Comparison of ENCODE assay signal across 22 mouse cellular contexts in genomic region chr5:120456841-120457554, GRCm38 (mm10). TPM values are rescaled to one million over a fixed set of nuclear protein-coding genes. Genes with fewer than 3 reads are reported as not detected.
A peak's percentile ranks its signal among the peaks of the same experiment; 100 is the strongest.
DNase-seq lines count a peak whose midpoint lies in the region; ATAC-seq and TF ChIP-seq lines count a peak whose summit lies in the region.
"Had no signal": no experiment of that assay in that cellular context is flagged by ENCODE, and none has a peak within 500 bp of the region (broad histone marks: within the 10 kb centered on the region; RNA-seq: fewer than 3 reads in every experiment).

No protein-coding gene starts in this region.

- no peak overlapping the region for H3K27ac ChIP-seq in forebrain, embryonic 11.5 days (ENCODE audit: low read depth, low read length)
- no peak overlapping the region for H3K27ac ChIP-seq in forebrain, postnatal 0 days (ENCODE audit: low read depth, low read length)
- H3K27ac ChIP-seq in neural tube, embryonic 13.5 days (replicated peaks), result no peak overlapping the region
- H3K27ac ChIP-seq: embryonic facial prominence, embryonic 10.5 days; heart, embryonic 13.5 days had no signal

- H3K9me3 ChIP-seq in forebrain, embryonic 11.5 days (ENCODE audit: control insufficient read depth, low read length), result no peaks in the 10 kb centered on the region
- H3K9me3 ChIP-seq in forebrain, postnatal 0 days (ENCODE audit: low read length), result no peaks in the 10 kb centered on the region
- no peaks in the 10 kb centered on the region for H3K9me3 ChIP-seq in neural tube, embryonic 13.5 days
- H3K9me3 ChIP-seq: embryonic facial prominence, embryonic 10.5 days; heart, embryonic 13.5 days had no signal

- no peak for TF ChIP-seq CTCF in forebrain, postnatal 0 days (IDR thresholded peaks at IDR 0.05; ENCODE audit: low read depth)

- no peaks in the 10 kb centered on the region for H3K36me3 ChIP-seq in forebrain, embryonic 11.5 days (ENCODE audit: control insufficient read depth, insufficient read depth, low read length)
- H3K36me3 ChIP-seq in forebrain, postnatal 0 days (ENCODE audit: insufficient read depth), result no peaks in the 10 kb centered on the region
- H3K36me3 ChIP-seq in neural tube, embryonic 13.5 days, result no peaks in the 10 kb centered on the region
- H3K36me3 ChIP-seq: embryonic facial prominence, embryonic 10.5 days; heart, embryonic 13.5 days had no signal

- H3K4me1 ChIP-seq in forebrain, embryonic 11.5 days (replicated peaks; ENCODE audit: control insufficient read depth, insufficient read depth, low read length), result 0 out of 2 replicates have a peak, but pooled peaks cover 3% of the 10 kb centered on the region
- no peaks in the 10 kb centered on the region for H3K4me1 ChIP-seq in forebrain, postnatal 0 days (ENCODE audit: insufficient read depth)
- H3K4me1 ChIP-seq in neural tube, embryonic 13.5 days (replicated peaks), result peaks cover 23% of the 10 kb centered on the region
- H3K4me1 ChIP-seq: heart, embryonic 13.5 days had no signal

- H3K27me3 ChIP-seq in forebrain, embryonic 11.5 days (ENCODE audit: control insufficient read depth, insufficient read depth, low read length), result no peaks in the 10 kb centered on the region
- no peaks in the 10 kb centered on the region for H3K27me3 ChIP-seq in forebrain, postnatal 0 days (ENCODE audit: insufficient read depth, low read length)
- H3K27me3 ChIP-seq in neural tube, embryonic 13.5 days, result peaks cover 17% of the 10 kb centered on the region

- no peak overlapping the region for H3K4me2 ChIP-seq in forebrain, embryonic 11.5 days (ENCODE audit: low read depth, low read length, severe bottlenecking)
- H3K4me2 ChIP-seq in forebrain, postnatal 0 days (ENCODE audit: low read depth), result no peak overlapping the region
- no peak overlapping the region for H3K4me2 ChIP-seq in neural tube, embryonic 13.5 days
- H3K4me2 ChIP-seq: heart, embryonic 13.5 days had no signal

- ATAC-seq in forebrain, embryonic 11.5 days (replicated peaks; ENCODE audit: low FRiP score), result 0 out of 2 replicates have a peak, but pooled peaks have one; percentile 12
- no peak for ATAC-seq in forebrain, postnatal 0 days
- 0 out of 2 replicates have a peak, but pooled peaks have one; percentile 28 for ATAC-seq in neural tube, embryonic 13.5 days (ENCODE audit: low read depth)
- ATAC-seq: activated CD4-positive, CD25-positive, alpha-beta regulatory T cell, adult 4 months; CD4-positive, CD25-positive, alpha-beta regulatory T cell, adult 4 months; forebrain, embryonic 16.5 days; hindbrain, embryonic 16.5 days had no signal

- 47% methylated on average over 7 of the region's 7 CpGs for WGBS in forebrain, embryonic 11.5 days
- whole genome bisulfite sequencing in forebrain, postnatal 0 days, result 54% methylated on average over 7 of the region's 7 CpGs
- WGBS in neural tube, embryonic 13.5 days, result 57% methylated on average over 7 of the region's 7 CpGs

- H3K9ac ChIP-seq in forebrain, embryonic 11.5 days (ENCODE audit: low read length), result no peak overlapping the region
- no peak overlapping the region for H3K9ac ChIP-seq in forebrain, postnatal 0 days
- H3K9ac ChIP-seq in neural tube, embryonic 13.5 days, result no peak overlapping the region
- H3K9ac ChIP-seq: heart, embryonic 13.5 days had no signal

- H3K4me3 ChIP-seq in forebrain, embryonic 11.5 days (ENCODE audit: low read depth, low read length), result no peak overlapping the region
- no peak overlapping the region for H3K4me3 ChIP-seq in forebrain, postnatal 0 days (ENCODE audit: low read depth, low read length)
- H3K4me3 ChIP-seq in neural tube, embryonic 13.5 days, result no peak overlapping the region
- H3K4me3 ChIP-seq: embryonic facial prominence, embryonic 10.5 days; heart, embryonic 13.5 days had no signal

- DNase-seq in adrenal gland, adult 2 months, result peak; percentile 57
- no peak for DNase-seq in adrenal gland, postnatal 25 days
- no peak for DNase-seq in forebrain, embryonic 11.5 days (ENCODE audit: low spot score)
- DNase-seq in forebrain, postnatal 0 days, result no peak
- DNase-seq in neural tube, embryonic 10.5 days (ENCODE audit: extremely low spot score, low spot score), result no peak
- no peak for DNase-seq in kidney, postnatal 4 days
- DNase-seq: adrenal gland, adult 8-10 months had no signal

RNA-seq across cellular contexts. Expression of gene Sdsl, which starts 15.6 kb away (rescaled TPM):
- 10 to 100 TPM; 46.3 to 71.9 TPM for total RNA-seq in adrenal gland, adult 2 months (2021)
- polyA plus RNA-seq in adrenal gland, adult 2 months (2012; rRNA removed), result 114 and 115 TPM in 2 replicates
- 65.0 and 99.0 TPM in 2 replicates for total RNA-seq in adrenal gland, postnatal 25 days (2021)
- polyA plus RNA-seq in forebrain, embryonic 11.5 days (2014; fragmentation: Nextera tagmentation; extraction: Ambion mirVana), result 4.5 and 6.0 TPM in 2 replicates
- total RNA-seq in forebrain, postnatal 0 days (2014; rRNA removed), result 1.3 and 3.0 TPM in 2 replicates
- 2.3 and 3.1 TPM in 2 replicates for polyA plus RNA-seq in forebrain, postnatal 0 days (2015; fragmentation: Nextera tagmentation; extraction: Ambion mirVana)
- 5.2 and 6.9 TPM in 2 replicates for polyA plus RNA-seq in neural tube, embryonic 13.5 days (2015; fragmentation: Nextera tagmentation; extraction: Ambion mirVana)
- polyA plus RNA-seq: activated CD4-positive, CD25-positive, alpha-beta regulatory T cell, adult 4 months; CD4-positive, CD25-positive, alpha-beta regulatory T cell, adult 4 months had no signal

RNA-seq across cellular contexts. Expression of gene Sds, which starts 19.3 kb away (rescaled TPM):
- total RNA-seq in adrenal gland, adult 2 months (2021), result under 1 TPM in 1 of 2 experiments, not detected in 1; 0.55 TPM
- 1.2 TPM in 1 of 2 replicates, not detected in the other for polyA plus RNA-seq in adrenal gland, adult 2 months (2012; rRNA removed)
- total RNA-seq in adrenal gland, postnatal 25 days (2021), result 2.9 TPM in 1 of 2 replicates, not detected in the other
- polyA plus RNA-seq in forebrain, embryonic 11.5 days (2014; fragmentation: Nextera tagmentation; extraction: Ambion mirVana), result not detected in 2 replicates
- not detected in 2 replicates for total RNA-seq in forebrain, postnatal 0 days (2014; rRNA removed)
- polyA plus RNA-seq in forebrain, postnatal 0 days (2015; fragmentation: Nextera tagmentation; extraction: Ambion mirVana), result not detected in 2 replicates
- polyA plus RNA-seq in neural tube, embryonic 13.5 days (2015; fragmentation: Nextera tagmentation; extraction: Ambion mirVana), result not detected in 2 replicates
- total RNA-seq: gastrocnemius, postnatal 14 days; granulocyte monocyte progenitor cell, adult 5-6 weeks had no signal
- polyA plus RNA-seq: activated CD4-positive, CD25-positive, alpha-beta regulatory T cell, adult 4 months; CD4-positive, CD25-positive, alpha-beta regulatory T cell, adult 4 months; embryonic facial prominence, embryonic 10.5 days; embryonic facial prominence, embryonic 14.5 days; forebrain, embryonic 16.5 days; heart, embryonic 13.5 days; heart, postnatal 0 days; hindbrain, embryonic 11.5 days; intestine, embryonic 14.5 days had no signal

RNA-seq across cellular contexts. Expression of gene Lhx5, which starts 25.5 kb away (rescaled TPM):
- not detected for total RNA-seq in adrenal gland, adult 2 months (2021)
- not detected in 2 replicates for polyA plus RNA-seq in adrenal gland, adult 2 months (2012; rRNA removed)
- not detected in 2 replicates for total RNA-seq in adrenal gland, postnatal 25 days (2021)
- 22.7 and 25.2 TPM in 2 replicates for polyA plus RNA-seq in forebrain, embryonic 11.5 days (2014; fragmentation: Nextera tagmentation; extraction: Ambion mirVana)
- 4.6 and 5.4 TPM in 2 replicates for total RNA-seq in forebrain, postnatal 0 days (2014; rRNA removed)
- polyA plus RNA-seq in forebrain, postnatal 0 days (2015; fragmentation: Nextera tagmentation; extraction: Ambion mirVana), result 1.4 and 3.7 TPM in 2 replicates
- 42.0 and 46.0 TPM in 2 replicates for polyA plus RNA-seq in neural tube, embryonic 13.5 days (2015; fragmentation: Nextera tagmentation; extraction: Ambion mirVana)
- total RNA-seq: adrenal gland, adult 8-10 months; gastrocnemius, adult 18-20 months; gastrocnemius, postnatal 14 days; granulocyte monocyte progenitor cell, adult 5-6 weeks; heart, postnatal 36 days had no signal
- polyA plus RNA-seq: activated CD4-positive, CD25-positive, alpha-beta regulatory T cell, adult 4 months; CD4-positive, CD25-positive, alpha-beta regulatory T cell, adult 4 months; embryonic facial prominence, embryonic 14.5 days; heart, embryonic 13.5 days; heart, postnatal 0 days; intestine, embryonic 14.5 days had no signal

RNA-seq across cellular contexts. Expression of gene Plbd2, which starts 46.4 kb away (rescaled TPM):
- total RNA-seq in adrenal gland, adult 2 months (2021), result 10 to 100 TPM; 85.2 to 91.3 TPM
- 70.2 and 92.9 TPM in 2 replicates for polyA plus RNA-seq in adrenal gland, adult 2 months (2012; rRNA removed)
- 76.4 and 93.3 TPM in 2 replicates for total RNA-seq in adrenal gland, postnatal 25 days (2021)
- 29.8 and 31.2 TPM in 2 replicates for polyA plus RNA-seq in forebrain, embryonic 11.5 days (2014; fragmentation: Nextera tagmentation; extraction: Ambion mirVana)
- total RNA-seq in forebrain, postnatal 0 days (2014; rRNA removed), result 19.5 and 23.7 TPM in 2 replicates
- polyA plus RNA-seq in forebrain, postnatal 0 days (2015; fragmentation: Nextera tagmentation; extraction: Ambion mirVana), result 33.5 and 39.4 TPM in 2 replicates
- polyA plus RNA-seq in neural tube, embryonic 13.5 days (2015; fragmentation: Nextera tagmentation; extraction: Ambion mirVana), result 35.8 and 42.8 TPM in 2 replicates

RNA-seq across cellular contexts. Expression of gene Slc8b1, which starts 54.0 kb away (rescaled TPM):
- total RNA-seq in adrenal gland, adult 2 months (2021), result 10 to 100 TPM; 25.5 to 46.3 TPM
- 40.1 and 49.3 TPM in 2 replicates for polyA plus RNA-seq in adrenal gland, adult 2 months (2012; rRNA removed)
- total RNA-seq in adrenal gland, postnatal 25 days (2021), result 34.5 and 55.3 TPM in 2 replicates
- polyA plus RNA-seq in forebrain, embryonic 11.5 days (2014; fragmentation: Nextera tagmentation; extraction: Ambion mirVana), result 2.9 and 3.3 TPM in 2 replicates
- total RNA-seq in forebrain, postnatal 0 days (2014; rRNA removed), result 2.5 and 4.9 TPM in 2 replicates
- 1.6 and 2.0 TPM in 2 replicates for polyA plus RNA-seq in forebrain, postnatal 0 days (2015; fragmentation: Nextera tagmentation; extraction: Ambion mirVana)
- 3.0 and 3.6 TPM in 2 replicates for polyA plus RNA-seq in neural tube, embryonic 13.5 days (2015; fragmentation: Nextera tagmentation; extraction: Ambion mirVana)

Comparison
In these comparisons a context has a peak if more than half of its experiments do, and no peak if none do; other contexts are left out.
1. RNA of gene Sdsl, which starts 15.6 kb away (polyA plus RNA-seq): 114 to 115 TPM in adrenal gland, adult 2 months; 5.2 to 6.9 TPM in neural tube, embryonic 13.5 days, 4.5 to 6.0 TPM in forebrain, embryonic 11.5 days and 2.3 to 3.1 TPM in forebrain, postnatal 0 days; every median in the first group is over 10 times any median in the second.